Mouse (Mus musculus): ENCODE data around the gene Chd8. TPM values are rescaled to one million over a fixed set of nuclear protein-coding genes. Genes with fewer than 3 reads are reported as not detected.

Chd8 gene
- polyA plus RNA-seq, 1 experiment from 2014 or later = 57.1 TPM

DNA sequence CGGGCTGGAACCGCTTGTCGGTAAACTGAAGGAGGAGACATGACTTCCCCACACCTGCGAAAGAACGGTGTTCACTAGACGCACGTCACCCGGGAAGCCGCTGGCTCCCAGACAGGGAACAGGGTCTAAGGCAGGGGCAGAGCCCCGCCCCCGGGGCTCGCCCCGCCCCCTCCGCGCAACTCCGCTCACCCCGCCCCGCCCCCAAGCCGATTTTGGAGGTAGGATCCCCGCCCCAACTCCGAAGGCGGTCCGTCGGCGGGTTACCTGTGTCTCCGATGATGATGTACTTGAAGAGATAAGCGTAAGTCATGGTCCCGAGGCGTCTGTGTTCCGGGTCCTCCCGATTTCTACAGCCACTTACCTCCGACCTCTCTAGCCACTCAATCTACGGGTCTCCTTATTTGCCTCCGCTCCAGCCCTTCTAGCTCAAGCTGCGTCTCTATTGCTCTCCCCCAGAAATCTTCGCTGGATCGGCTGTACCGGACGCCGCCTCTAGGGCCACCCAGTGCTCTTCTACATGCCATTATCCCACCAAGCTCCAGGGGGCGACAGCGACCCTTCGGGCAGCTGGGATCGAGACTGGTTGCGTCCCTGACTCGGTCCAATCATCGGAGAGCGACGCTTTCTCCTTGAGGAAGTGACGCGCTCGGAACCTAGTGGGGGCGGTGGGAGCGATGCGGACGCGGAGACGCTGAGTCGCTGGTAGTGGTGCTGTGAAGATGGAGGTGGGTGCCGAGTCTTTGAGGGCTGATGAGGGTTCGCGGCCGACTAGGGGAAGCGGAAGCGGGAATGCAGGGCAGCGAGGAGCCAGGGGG is 21.6 kb upstream of the Chd8 start, which contains the start of the genes Tox4 and Rab2b:
Tox4 (plus strand) TSS at position 215 of the 815 bp plus-strand sequence.
Rab2b (minus strand) TSS at position 614 of the 815 bp plus-strand sequence.
- H3K36me3 ChIP-seq (ENCODE audit: control insufficient read depth, insufficient read depth, low read length) = peaks cover 9% of the 10 kb centered on the region; the same call in 1 of the 2 replicates
- ATAC-seq (ENCODE audit: low FRiP score, low TSS enrichment) = peak; percentile 99
- no peaks in the 10 kb centered on the region for H3K9me3 ChIP-seq (ENCODE audit: control insufficient read depth, low read length)
- H3K9ac ChIP-seq (ENCODE audit: low read depth, low read length) = peak within 1 kb of the TSS; percentile 82
- under 1% methylated on average over 65 of the region's 66 CpGs for WGBS
- H3K27me3 ChIP-seq (ENCODE audit: control insufficient read depth, insufficient read depth, low read length) = no peaks in the 10 kb centered on the region
- H3K4me3 ChIP-seq (ENCODE audit: low read length) = peak within 1 kb of the TSS; percentile 92
- H3K27ac ChIP-seq (ENCODE audit: low read depth, low read length) = peak within 1 kb of the TSS; percentile 88
- peaks cover 5% of the 10 kb centered on the region for H3K4me1 ChIP-seq (ENCODE audit: control insufficient read depth, insufficient read depth, low read length)
- peak within 1 kb of the TSS; percentile 61 for H3K4me2 ChIP-seq (replicated peaks; ENCODE audit: low read depth, low read length)

DNA sequence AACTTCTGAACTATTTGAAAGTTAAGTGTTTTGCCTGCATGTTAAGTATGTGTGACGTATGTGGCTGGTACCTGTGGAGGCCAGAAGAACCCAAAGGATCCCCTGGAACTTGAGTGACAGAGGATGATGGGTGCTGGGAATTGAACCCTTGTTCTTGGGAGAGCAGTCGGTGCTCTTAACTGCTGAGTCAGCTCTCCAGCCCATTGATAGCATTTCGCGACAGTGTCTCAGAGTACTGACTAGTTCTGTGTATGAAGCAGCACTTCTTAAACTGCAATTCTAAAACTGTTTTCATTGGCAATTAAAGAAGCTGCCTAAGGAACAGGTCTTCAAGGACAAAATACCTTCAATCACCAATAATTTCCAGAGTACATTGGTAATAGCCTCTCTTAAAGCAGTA is 19.6 kb upstream of the Chd8 start:
- no peak overlapping the region for H3K27ac ChIP-seq (ENCODE audit: low read depth, low read length)
- no peaks in the 10 kb centered on the region for H3K27me3 ChIP-seq (ENCODE audit: control insufficient read depth, insufficient read depth, low read length)
- no peak overlapping the region for H3K9ac ChIP-seq (ENCODE audit: low read depth, low read length)
- no peak overlapping the region for H3K4me2 ChIP-seq (replicated peaks; ENCODE audit: low read depth, low read length)
- 95% methylated on average over 4 of the region's 4 CpGs for WGBS
- no peaks in the 10 kb centered on the region for H3K9me3 ChIP-seq (ENCODE audit: control insufficient read depth, low read length)
- no peak overlapping the region for H3K4me3 ChIP-seq (ENCODE audit: low read length)
- no peak for ATAC-seq (ENCODE audit: low FRiP score, low TSS enrichment)
- peaks cover 5% of the 10 kb centered on the region for H3K4me1 ChIP-seq (ENCODE audit: control insufficient read depth, insufficient read depth, low read length)
- H3K36me3 ChIP-seq (ENCODE audit: control insufficient read depth, insufficient read depth, low read length) = peaks cover 9% of the 10 kb centered on the region; the same call in 1 of the 2 replicates

DNA sequence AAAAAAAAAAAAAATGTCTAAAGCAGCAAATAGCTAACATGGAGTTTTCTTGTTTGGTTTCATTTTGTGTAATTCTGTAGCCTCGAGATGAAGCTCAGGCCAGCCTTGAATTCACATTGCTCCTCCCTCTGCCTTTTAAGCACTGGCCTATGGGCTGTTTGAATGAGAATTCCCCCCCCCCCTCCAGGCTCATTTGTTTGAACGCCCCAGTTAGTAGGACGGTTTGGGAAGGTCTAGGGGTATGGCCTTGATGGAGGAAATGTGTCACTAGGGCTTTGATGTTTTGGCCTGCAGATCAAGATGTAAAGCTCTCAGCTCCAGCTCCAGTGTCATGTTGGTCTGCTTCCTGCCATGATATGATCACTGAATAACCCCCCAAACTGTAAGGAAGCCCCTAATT is 15.2 kb upstream of the Chd8 start:
- no peak overlapping the region for H3K27ac ChIP-seq (ENCODE audit: low read depth, low read length)
- ATAC-seq (ENCODE audit: low FRiP score, low TSS enrichment) = no peak
- 58% methylated on average over 3 of the region's 3 CpGs for WGBS

DNA sequence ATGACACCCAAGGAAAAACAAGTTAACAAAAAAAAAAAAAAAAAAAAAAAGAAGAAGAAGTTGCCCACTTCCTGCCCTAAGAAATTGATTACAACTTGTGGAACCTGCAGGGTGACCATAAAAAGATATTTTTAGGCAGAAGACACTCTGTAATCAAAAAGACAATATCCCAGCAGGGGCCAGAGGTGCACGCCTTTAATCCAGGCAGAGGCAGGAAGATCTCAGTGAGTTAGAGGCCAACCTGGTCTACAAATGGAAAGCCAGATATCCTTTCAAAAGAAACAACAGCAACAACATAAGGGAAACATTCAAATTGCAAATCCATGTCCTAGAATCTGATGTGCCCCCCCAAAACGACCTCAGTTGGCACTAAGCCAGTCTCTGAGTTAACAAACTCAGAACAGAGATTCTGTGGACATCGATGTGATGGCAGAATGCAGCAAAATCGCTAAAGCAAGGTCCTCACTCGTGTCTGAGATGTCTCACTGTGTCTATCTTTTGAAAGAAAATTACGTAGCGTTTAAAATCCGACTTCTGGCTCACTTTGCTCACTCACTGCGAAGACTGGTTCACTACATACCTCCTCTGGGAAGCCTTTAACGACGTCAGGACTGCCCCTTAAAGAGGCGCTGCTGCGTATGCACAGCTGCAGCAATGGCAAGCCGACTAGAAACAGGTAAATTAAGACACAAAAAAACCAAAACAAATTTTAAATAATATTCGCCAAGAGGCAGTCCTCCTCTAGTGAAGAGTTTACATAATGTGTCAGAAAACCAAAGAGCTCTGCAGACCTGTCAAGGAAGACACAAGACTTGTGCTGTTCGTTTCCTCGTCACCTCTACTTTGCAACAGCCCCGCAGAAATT is 1.0 kb downstream of the Chd8 start:
- Histone ChIP-seq H3K27me3 (ENCODE audit: control insufficient read depth, insufficient read depth, low read length) (no peaks in the 10 kb centered on the region), H3K4me3 (ENCODE audit: low read length) (peak overlapping the region; percentile 96), H3K4me2 (replicated peaks; ENCODE audit: low read depth, low read length) (peak overlapping the region; percentile 63), H3K9ac (ENCODE audit: low read depth, low read length) (peak overlapping the region; percentile 91), H3K27ac (ENCODE audit: low read depth, low read length) (peak overlapping the region; percentile 92; the same call in 1 of the 2 replicates), H3K9me3 (ENCODE audit: control insufficient read depth, low read length) (no peaks in the 10 kb centered on the region), H3K4me1 (ENCODE audit: control insufficient read depth, insufficient read depth, low read length) (peaks cover 6% of the 10 kb centered on the region; the same call in 1 of the 2 replicates), H3K36me3 (ENCODE audit: control insufficient read depth, insufficient read depth, low read length) (no peaks in the 10 kb centered on the region; the same call in 1 of the 2 replicates)
- WGBS = 11% methylated on average over 18 of the region's 18 CpGs
- ATAC-seq (ENCODE audit: low FRiP score, low TSS enrichment) = no peak

More for the DNA sequence above, 15.2 kb upstream of the Chd8 start:
- no peaks in the 10 kb centered on the region for H3K27me3 ChIP-seq (ENCODE audit: control insufficient read depth, insufficient read depth, low read length)
- no peaks in the 10 kb centered on the region for H3K4me1 ChIP-seq (ENCODE audit: control insufficient read depth, insufficient read depth, low read length)
- H3K4me2 ChIP-seq (replicated peaks; ENCODE audit: low read depth, low read length) = no peak overlapping the region
- H3K9me3 ChIP-seq (ENCODE audit: control insufficient read depth, low read length) = no peaks in the 10 kb centered on the region
- H3K4me3 ChIP-seq (ENCODE audit: low read length) = no peak overlapping the region
- H3K36me3 ChIP-seq (ENCODE audit: control insufficient read depth, insufficient read depth, low read length) = peaks cover 13% of the 10 kb centered on the region
- no peak overlapping the region for H3K9ac ChIP-seq (ENCODE audit: low read depth, low read length)

DNA sequence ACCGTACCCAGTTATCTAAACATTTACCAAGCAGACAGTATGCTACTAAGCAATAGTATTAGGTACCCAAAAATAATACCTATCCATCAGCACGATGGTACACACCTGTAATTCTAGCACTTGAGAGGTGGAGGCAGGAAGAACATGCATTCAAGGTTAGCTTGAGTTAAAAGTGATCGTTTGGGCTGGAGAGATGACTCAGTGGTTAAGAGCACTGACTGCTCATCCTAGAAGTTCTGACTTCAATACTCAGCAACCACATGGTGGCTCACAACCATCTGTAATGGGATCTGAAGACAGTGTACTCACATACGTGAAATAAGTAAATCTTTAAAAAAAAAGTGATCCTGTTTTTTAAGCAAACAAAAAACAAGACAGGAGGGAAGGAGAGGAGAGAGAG is 11.5 kb downstream of the Chd8 start:
- Histone ChIP-seq H3K4me1 (ENCODE audit: control insufficient read depth, insufficient read depth, low read length) (peaks cover 14% of the 10 kb centered on the region; the same call in 1 of the 2 replicates), H3K9ac (ENCODE audit: low read depth, low read length) (no peak overlapping the region), H3K27ac (ENCODE audit: low read depth, low read length) (no peak overlapping the region), H3K27me3 (ENCODE audit: control insufficient read depth, insufficient read depth, low read length) (no peaks in the 10 kb centered on the region), H3K9me3 (ENCODE audit: control insufficient read depth, low read length) (no peaks in the 10 kb centered on the region), H3K4me2 (replicated peaks; ENCODE audit: low read depth, low read length) (no peak overlapping the region), H3K36me3 (ENCODE audit: control insufficient read depth, insufficient read depth, low read length) (no peaks in the 10 kb centered on the region), H3K4me3 (ENCODE audit: low read length) (no peak overlapping the region)
- 81% methylated on average over 4 of the region's 4 CpGs for WGBS
- no peak for ATAC-seq (ENCODE audit: low FRiP score, low TSS enrichment)

DNA sequence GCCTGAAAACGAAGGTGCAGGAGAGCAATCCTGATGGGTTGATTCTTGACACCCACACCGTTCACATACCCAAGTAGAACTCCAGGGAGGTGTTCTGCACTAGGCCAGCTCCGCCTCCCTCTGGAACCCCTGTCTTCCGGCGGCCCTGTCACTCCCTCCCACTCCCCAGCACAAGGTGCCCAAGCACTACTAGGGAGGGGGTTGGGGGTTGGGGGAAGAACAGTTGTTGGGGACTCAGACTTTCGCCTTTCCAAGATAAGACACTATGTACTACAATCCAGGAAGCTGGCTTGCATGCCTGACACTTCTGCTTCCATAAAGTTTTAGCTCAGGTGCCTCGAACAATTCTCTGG is 12.9 kb downstream of the Chd8 start:
- 9% methylated on average over 7 of the region's 7 CpGs for WGBS
- Histone ChIP-seq H3K27ac (ENCODE audit: low read depth, low read length) (peak overlapping the region; percentile 79), H3K27me3 (ENCODE audit: control insufficient read depth, insufficient read depth, low read length) (no peaks in the 10 kb centered on the region), H3K4me2 (replicated peaks; ENCODE audit: low read depth, low read length) (peak overlapping the region; percentile 82), H3K4me3 (ENCODE audit: low read length) (peak overlapping the region; percentile 88), H3K9me3 (ENCODE audit: control insufficient read depth, low read length) (no peaks in the 10 kb centered on the region), H3K9ac (ENCODE audit: low read depth, low read length) (peak overlapping the region; percentile 74), H3K36me3 (ENCODE audit: control insufficient read depth, insufficient read depth, low read length) (no peaks in the 10 kb centered on the region), H3K4me1 (ENCODE audit: control insufficient read depth, insufficient read depth, low read length) (peaks cover 14% of the 10 kb centered on the region; the same call in 1 of the 2 replicates)
- peak; percentile 83; the same call in 1 of the 2 replicates for ATAC-seq (ENCODE audit: low FRiP score, low TSS enrichment)

DNA sequence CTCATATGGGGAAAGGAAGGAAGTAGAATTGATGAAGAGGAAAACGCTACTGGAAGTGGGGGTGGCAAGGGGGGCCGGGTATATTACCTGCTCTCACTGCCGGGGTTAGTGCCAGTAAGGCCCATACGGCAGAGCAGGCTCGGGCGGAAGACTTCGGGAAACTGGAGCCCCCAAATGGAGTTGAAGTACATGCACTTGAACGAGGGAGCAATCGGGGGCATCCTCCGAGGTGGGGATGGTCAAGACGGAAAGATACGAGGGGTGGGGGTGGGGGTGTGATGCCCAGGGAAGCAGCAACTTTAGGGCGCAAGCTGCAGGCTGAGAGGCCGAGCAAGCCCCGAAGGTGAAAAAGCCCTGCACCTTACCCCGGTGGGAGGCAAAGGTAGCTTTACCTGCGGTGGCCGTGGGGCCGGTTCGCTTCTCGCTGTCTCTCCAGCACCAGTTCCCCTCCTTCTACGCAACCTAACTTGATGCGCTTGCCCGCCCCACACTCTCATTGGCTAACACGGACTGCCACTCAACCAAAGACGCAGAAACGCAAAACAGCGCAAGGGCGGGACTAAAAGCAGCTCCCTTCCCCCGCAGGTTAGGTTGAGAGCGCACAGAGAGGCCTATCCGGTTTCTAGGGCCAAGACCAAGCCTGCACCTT is 13.4 kb downstream of the Chd8 start:
- peak overlapping the region; percentile 88 for H3K4me3 ChIP-seq (ENCODE audit: low read length)
- H3K27me3 ChIP-seq (ENCODE audit: control insufficient read depth, insufficient read depth, low read length) = no peaks in the 10 kb centered on the region
- H3K27ac ChIP-seq (ENCODE audit: low read depth, low read length) = peak overlapping the region; percentile 79
- peak overlapping the region; percentile 74 for H3K9ac ChIP-seq (ENCODE audit: low read depth, low read length)
- H3K36me3 ChIP-seq (ENCODE audit: control insufficient read depth, insufficient read depth, low read length) = no peaks in the 10 kb centered on the region; the same call in 1 of the 2 replicates
- H3K4me2 ChIP-seq (replicated peaks; ENCODE audit: low read depth, low read length) = peak overlapping the region; percentile 82
- H3K9me3 ChIP-seq (ENCODE audit: control insufficient read depth, low read length) = no peaks in the 10 kb centered on the region
- ATAC-seq (ENCODE audit: low FRiP score, low TSS enrichment) = peak; percentile 99
- under 1% methylated on average over 32 of the region's 32 CpGs for WGBS
- H3K4me1 ChIP-seq (ENCODE audit: control insufficient read depth, insufficient read depth, low read length) = peaks cover 14% of the 10 kb centered on the region; the same call in 1 of the 2 replicates

DNA sequence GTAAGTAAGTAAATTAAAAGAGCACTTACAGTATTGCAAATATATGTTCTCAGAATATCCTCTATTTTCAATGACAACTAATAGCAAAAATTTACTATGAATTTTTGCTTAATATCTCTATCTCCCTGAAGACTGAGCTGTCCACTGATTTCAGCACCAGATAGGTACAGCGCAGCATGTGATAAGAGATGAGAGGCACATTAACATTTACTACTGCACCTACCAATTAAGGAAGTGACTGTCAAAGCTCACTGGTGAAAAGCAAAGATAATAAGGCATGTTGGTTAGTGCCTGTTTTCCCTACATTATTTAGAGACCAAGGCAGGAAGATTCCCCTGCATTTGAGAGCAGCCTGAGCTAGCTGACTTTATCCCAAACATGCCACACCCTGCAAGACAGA is 21.4 kb downstream of the Chd8 start:
- Histone ChIP-seq H3K27me3 (ENCODE audit: control insufficient read depth, insufficient read depth, low read length) (no peaks in the 10 kb centered on the region), H3K4me2 (replicated peaks; ENCODE audit: low read depth, low read length) (no peak overlapping the region), H3K36me3 (ENCODE audit: control insufficient read depth, insufficient read depth, low read length) (peaks cover 61% of the 10 kb centered on the region), H3K9me3 (ENCODE audit: control insufficient read depth, low read length) (no peaks in the 10 kb centered on the region), H3K4me3 (ENCODE audit: low read length) (no peak overlapping the region), H3K27ac (ENCODE audit: low read depth, low read length) (no peak overlapping the region), H3K4me1 (ENCODE audit: control insufficient read depth, insufficient read depth, low read length) (no peaks in the 10 kb centered on the region), H3K9ac (ENCODE audit: low read depth, low read length) (no peak overlapping the region)
- no peak for ATAC-seq (ENCODE audit: low FRiP score, low TSS enrichment)
- WGBS = 93% methylated on average over 1 of the region's 1 CpGs
